Mouse (Mus musculus) MEL (cell line): ENCODE measurements around the gene Pcgf2. TPM values are rescaled to one million over a fixed set of nuclear protein-coding genes. Genes with fewer than 3 reads are reported as not detected.

Experiments used
- DNase-seq: peaks from one replicate; pipeline ENCODE4 v3.0.0; 2011; ENCODE audit warnings: low read depth, low spot score
- H3K27ac ChIP-seq: 2 replicates; pipeline ENCODE4 v1.5.1; 2012; ENCODE audit warnings: low read depth, mild to moderate bottlenecking, control low read depth, low read length, moderate library complexity; ENCODE audit not compliant: control insufficient read depth
- H3K27me3 ChIP-seq, 2 experiments: fragments of 150-350 bp in 1 of 2; sonication (generic) in 1 of 2; 2 replicates each; pipeline ENCODE4 v1.6.1; 2012; ENCODE audit warnings: low read length in 2 of 2, mild to moderate bottlenecking in 2 of 2, improper control_type of control experiment in 1 of 2, moderate library complexity in 1 of 2; ENCODE audit not compliant: insufficient read depth in 2 of 2, control insufficient read depth in 1 of 2
- H3K36me3 ChIP-seq, 2 experiments: 2 replicates each; pipeline ENCODE4 v1.6.1; 2012 to 2014; ENCODE audit warnings: low read length in 2 of 2, improper control_type of control experiment in 1 of 2, inconsistent platforms in 1 of 2, mild to moderate bottlenecking in 1 of 2; ENCODE audit not compliant: insufficient read depth in 2 of 2, control insufficient read depth in 1 of 2
- H3K4me1 ChIP-seq, 2 experiments: fragments of 150-350 bp in 1 of 2; sonication (generic) in 1 of 2; 2 replicates each; pipeline ENCODE4 v1.6.1; 2012; ENCODE audit warnings: low read length in 2 of 2, improper control_type of control experiment in 1 of 2, mild to moderate bottlenecking in 1 of 2; ENCODE audit not compliant: insufficient read depth in 2 of 2, control insufficient read depth in 1 of 2
- H3K4me3 ChIP-seq, 2 experiments: fragments of 150-350 bp in 1 of 2; sonication (generic) in 1 of 2; 2 replicates each; pipeline ENCODE4 v1.5.1; 2012; ENCODE audit warnings: low read depth in 2 of 2, low read length in 2 of 2, mild to moderate bottlenecking in 2 of 2, moderate library complexity in 2 of 2, control low read depth in 1 of 2, improper control_type of control experiment in 1 of 2; ENCODE audit not compliant: control insufficient read depth in 1 of 2, insufficient read depth in 1 of 2
- H3K79me2 ChIP-seq: 2 replicates; pipeline ENCODE4 v1.6.1; 2012; ENCODE audit warnings: mild to moderate bottlenecking, low read length, moderate library complexity; ENCODE audit not compliant: control insufficient read depth, poor library complexity, insufficient read depth
- H3K9ac ChIP-seq: 2 replicates; pipeline ENCODE4 v1.6.1; 2012; ENCODE audit warnings: low read depth, mild to moderate bottlenecking, control low read depth, low read length, moderate library complexity; ENCODE audit not compliant: control insufficient read depth, poor library complexity, severe bottlenecking
- H3K9me3 ChIP-seq: fragments of 150-350 bp; sonication (generic); replicated peaks from 2 replicates; pipeline ENCODE4 v1.6.1; 2012; ENCODE audit warnings: mild to moderate bottlenecking, low read length, improper control_type of control experiment, moderate library complexity; ENCODE audit not compliant: insufficient read depth
- EP300 ChIP-seq, 2 experiments: IDR thresholded peaks; 2 replicates each; pipeline ENCODE4 v1.6.1; 2011; ENCODE audit warnings: improper control_type of control experiment in 2 of 2, low read length in 2 of 2, low read depth in 1 of 2, mild to moderate bottlenecking in 1 of 2
- GABPA ChIP-seq: IDR thresholded peaks from 2 replicates; pipeline ENCODE4 v1.6.1; 2012; ENCODE audit warnings: low read depth, mild to moderate bottlenecking, inconsistent platforms, low read length, improper control_type of control experiment, moderate library complexity
- GATA1 ChIP-seq: IDR thresholded peaks from 2 replicates; pipeline ENCODE4 v1.6.1; 2011; ENCODE audit warnings: low read depth, low read length, improper control_type of control experiment
- HCFC1 ChIP-seq: IDR thresholded peaks from 2 replicates; pipeline ENCODE4 v1.6.1; 2012; ENCODE audit warnings: low read depth, mild to moderate bottlenecking, inconsistent platforms, low read length, improper control_type of control experiment, moderate library complexity
- JUND ChIP-seq: IDR thresholded peaks from 2 replicates; pipeline ENCODE4 v1.6.1; 2011; ENCODE audit warnings: low read depth, mild to moderate bottlenecking, improper control_type of control experiment, low read length
- KAT2A ChIP-seq: conservative IDR thresholded peaks from 2 replicates; pipeline ENCODE4 v1.6.1; 2012; ENCODE audit warnings: low read depth, low read length, improper control_type of control experiment, inconsistent platforms
- MAX ChIP-seq: IDR thresholded peaks from 2 replicates; pipeline ENCODE4 v1.6.1; 2011; ENCODE audit warnings: low read length, improper control_type of control experiment
- MAZ ChIP-seq: IDR thresholded peaks from 2 replicates; pipeline ENCODE4 v1.6.1; 2012; ENCODE audit warnings: low read depth, mild to moderate bottlenecking, inconsistent platforms, low read length, improper control_type of control experiment
- MEF2A ChIP-seq: IDR thresholded peaks from 2 replicates; pipeline ENCODE4 v1.6.1; 2014; ENCODE audit warnings: low read depth, mild to moderate bottlenecking, inconsistent platforms, low read length, improper control_type of control experiment; ENCODE audit not compliant: poor library complexity, insufficient replicate concordance, severe bottlenecking; ENCODE audit errors: extremely low read depth
- NRF1 ChIP-seq: IDR thresholded peaks from 2 replicates; pipeline ENCODE4 v1.6.1; 2014; ENCODE audit warnings: low read depth, mild to moderate bottlenecking, inconsistent platforms, low read length, improper control_type of control experiment, moderate library complexity; ENCODE audit not compliant: poor library complexity, insufficient read depth, severe bottlenecking
- POLR2AphosphoS2 ChIP-seq: IDR thresholded peaks from 2 replicates; pipeline ENCODE4 v1.6.1; 2011; ENCODE audit warnings: low read length, improper control_type of control experiment
- RAD21 ChIP-seq: IDR thresholded peaks from 2 replicates; pipeline ENCODE4 v1.6.1; 2011; ENCODE audit warnings: mild to moderate bottlenecking, low read depth, low read length, improper control_type of control experiment
- SIN3A ChIP-seq: IDR thresholded peaks from 2 replicates; pipeline ENCODE4 v1.6.1; 2012; ENCODE audit warnings: low read length, improper control_type of control experiment, inconsistent platforms
- SMC3 ChIP-seq: IDR thresholded peaks from 2 replicates; pipeline ENCODE4 v1.6.1; 2011; ENCODE audit warnings: low read depth, low read length, improper control_type of control experiment
- TAL1 ChIP-seq: IDR thresholded peaks from 2 replicates; pipeline ENCODE4 v1.6.1; 2012; ENCODE audit warnings: mild to moderate bottlenecking, inconsistent platforms, low read length, moderate library complexity, mixed read lengths
- TBP ChIP-seq: IDR thresholded peaks from 2 replicates; pipeline ENCODE4 v1.8.0; 2011; ENCODE audit warnings: low read depth, low read length, improper control_type of control experiment
- TCF12 ChIP-seq: IDR thresholded peaks from 2 replicates; pipeline ENCODE4 v1.6.1; 2014; ENCODE audit warnings: low read depth, mild to moderate bottlenecking, inconsistent platforms, low read length, improper control_type of control experiment, moderate library complexity
- USF2 ChIP-seq, 2 experiments: IDR thresholded peaks; 2 replicates each; pipeline ENCODE4 v1.6.1; 2011 to 2012; ENCODE audit warnings: improper control_type of control experiment in 2 of 2, low read length in 2 of 2, borderline replicate concordance in 1 of 2, inconsistent platforms in 1 of 2, low read depth in 1 of 2, mild to moderate bottlenecking in 1 of 2; ENCODE audit not compliant: insufficient read depth in 1 of 2
- ZKSCAN1 ChIP-seq: IDR thresholded peaks from 2 replicates; pipeline ENCODE4 v1.6.1; 2012; ENCODE audit warnings: low read depth, mild to moderate bottlenecking, inconsistent platforms, low read length, improper control_type of control experiment, moderate library complexity
- ZMIZ1 ChIP-seq: IDR thresholded peaks from 2 replicates; pipeline ENCODE4 v1.6.1; 2012; ENCODE audit warnings: low read depth, mild to moderate bottlenecking, inconsistent platforms, low read length, improper control_type of control experiment, moderate library complexity
- polyA plus RNA-seq, 2 experiments: library from polyadenylated mRNA; stranded (reverse) in 1 of 2; unstranded in 1 of 2; fragments of >175 nt in 1 of 2; fragments of >200 nt in 1 of 2; gene quantifications; 2 replicates each; pipeline versions ENCODE4 v1.2.1 to v1.2.4; 2012; ENCODE audit warnings: low replicate concordance in 2 of 2, low read depth in 1 of 2; ENCODE audit not compliant: insufficient read length in 2 of 2, insufficient read depth in 1 of 2, missing spikeins in 1 of 2
- total RNA-seq: library from RNA; depleted of rRNA; stranded (reverse); fragments of 300-350 nt; gene quantifications from 2 replicates; pipeline ENCODE4 v1.2.3, GENCODE M21; 2012

The Pcgf2 gene
- total and polyA plus RNA-seq, 3 experiments = 12.3 to 38.7 TPM; not detected in 1

GRCm38 (mm10) chr11:97748496-97748895 is 48.2 kb upstream of the Pcgf2 start:
- no peaks in the 10 kb centered on the region for H3K27me3 ChIP-seq
- peaks cover under 1 to 2% of the 10 kb centered on the region in 2 experiments; a peak in 1 of 4 replicates for H3K4me1 ChIP-seq
- no peak for TF ChIP-seq USF2 (IDR thresholded peaks at IDR 0.05; ENCODE audit: borderline replicate concordance in 1 of 2, insufficient read depth in 1 of 2, low read depth in 1 of 2, low read length in 2 of 2)
- no peak for TF ChIP-seq HCFC1
- TF ChIP-seq TBP = no peak
- TF ChIP-seq JUND = no peak
- TF ChIP-seq KAT2A = no peak
- no peak for TF ChIP-seq EP300 (IDR thresholded peaks at IDR 0.05; ENCODE audit: low read depth in 1 of 2, low read length in 2 of 2)
- TF ChIP-seq ZKSCAN1 = no peak
- no peak for TF ChIP-seq RAD21
- TF ChIP-seq NRF1 = no peak
- TF ChIP-seq, all 39 proteins: peak for 0
- Histone ChIP-seq H3K9ac (no peak overlapping the region), H3K27ac (no peak overlapping the region), H3K79me2 (peaks cover 11% of the 10 kb centered on the region), H3K9me3 (no peaks in the 10 kb centered on the region), H3K4me3 (no peak overlapping the region), H3K36me3 (peaks cover 2 to 11% of the 10 kb centered on the region in 2 experiments; a peak in 3 of 4 replicates)
- DNase-seq = no peak

- Histone ChIP-seq H3K4me3 (no peak overlapping the region), H3K27me3 (no peaks in the 10 kb centered on the region), H3K27ac (no peak overlapping the region), H3K36me3 (peaks cover 2 to 11% of the 10 kb centered on the region in 2 experiments; a peak in 3 of 4 replicates), H3K9me3 (no peaks in the 10 kb centered on the region), H3K79me2 (peaks cover 18% of the 10 kb centered on the region), H3K4me1 (peaks cover 2 to 6% of the 10 kb centered on the region in 2 experiments; a peak in 2 of 4 replicates), H3K9ac (no peak overlapping the region)
- TF ChIP-seq GATA1 (no peak), MAZ (no peak), SIN3A (no peak), ZMIZ1 (no peak), GABPA (no peak), SMC3 (no peak), MEF2A (no peak), TAL1 (no peak), TCF12 (no peak), POLR2AphosphoS2 (no peak), MAX (no peak), KAT2A (no peak), RAD21 (no peak)
- no peak for DNase-seq
Measured at GRCm38 (mm10) chr11:97747773-97748172, 47.5 kb upstream of the Pcgf2 start.
